Mouse (Mus musculus): ENCODE results near the gene Fbxo47.

Fbxo47 gene

GRCm38 (mm10) chr11:97883918-97884600 is at the start of gene Fbxo47:
TSS of gene Fbxo47 (minus strand) at chr11:97884154.
- DNase-seq (ENCODE audit: low spot score), result peak; percentile 99

- no peak for DNase-seq (ENCODE audit: low spot score)
Observed at GRCm38 (mm10) chr11:97933553-97933952, 49.6 kb upstream of the Fbxo47 start.

- DNase-seq (ENCODE audit: low spot score), result no peak
Observed at GRCm38 (mm10) chr11:97928905-97929304, 45.0 kb upstream of the Fbxo47 start.

GRCm38 (mm10) chr11:97924217-97924616 is 40.3 kb upstream of the Fbxo47 start:
- DNase-seq (ENCODE audit: low spot score), result no peak

- no peak for DNase-seq (ENCODE audit: low spot score)
Observed at GRCm38 (mm10) chr11:97923639-97924038, 39.7 kb upstream of the Fbxo47 start.

- DNase-seq (ENCODE audit: low spot score), result no peak
Observed at GRCm38 (mm10) chr11:97915974-97916503, 32.1 kb upstream of the Fbxo47 start.

- no peak for DNase-seq (ENCODE audit: low spot score)
Observed at GRCm38 (mm10) chr11:97915471-97915870, 31.5 kb upstream of the Fbxo47 start.

GRCm38 (mm10) chr11:97913111-97913510 is 29.2 kb upstream of the Fbxo47 start:
- DNase-seq (ENCODE audit: low spot score), result no peak

GRCm38 (mm10) chr11:97908634-97909348 is 24.8 kb upstream of the Fbxo47 start:
- DNase-seq (ENCODE audit: low spot score), result no peak

GRCm38 (mm10) chr11:97907935-97908334 is 24.0 kb upstream of the Fbxo47 start:
- no peak for DNase-seq (ENCODE audit: low spot score)

- DNase-seq (ENCODE audit: low spot score), result no peak
Observed at GRCm38 (mm10) chr11:97906905-97907304, 23.0 kb upstream of the Fbxo47 start.

- DNase-seq (ENCODE audit: low spot score), result no peak
Observed at GRCm38 (mm10) chr11:97905941-97906340, 22.0 kb upstream of the Fbxo47 start.

- no peak for DNase-seq (ENCODE audit: low spot score)
Observed at GRCm38 (mm10) chr11:97905540-97905939, 21.6 kb upstream of the Fbxo47 start.

- DNase-seq (ENCODE audit: low spot score), result no peak
Observed at GRCm38 (mm10) chr11:97904801-97905200, 20.8 kb upstream of the Fbxo47 start.

- DNase-seq (ENCODE audit: low spot score), result no peak
Observed at GRCm38 (mm10) chr11:97901806-97902205, 17.9 kb upstream of the Fbxo47 start.

- DNase-seq (ENCODE audit: low spot score), result peak; percentile 96
Observed at GRCm38 (mm10) chr11:97899822-97900221, 15.9 kb upstream of the Fbxo47 start.

GRCm38 (mm10) chr11:97897568-97898185 is 13.7 kb upstream of the Fbxo47 start:
- DNase-seq (ENCODE audit: low spot score), result no peak

- DNase-seq (ENCODE audit: low spot score), result no peak
Observed at GRCm38 (mm10) chr11:97896655-97897054, 12.7 kb upstream of the Fbxo47 start.

GRCm38 (mm10) chr11:97891821-97892220 is 7.9 kb upstream of the Fbxo47 start:
- DNase-seq (ENCODE audit: low spot score), result no peak

- DNase-seq (ENCODE audit: low spot score), result no peak
Observed at GRCm38 (mm10) chr11:97885296-97885915, 1.5 kb upstream of the Fbxo47 start.

GRCm38 (mm10) chr11:97884601-97885185 is 739 bp upstream of the Fbxo47 start:
- peak; percentile 20 for DNase-seq (ENCODE audit: low spot score)

- DNase-seq (ENCODE audit: low spot score), result peak; percentile 82
Observed at GRCm38 (mm10) chr11:97883542-97883917, 424 bp downstream of the Fbxo47 start.
